Mouse (Mus musculus) myocyte (in vitro differentiated cells): ENCODE measurements around the gene Fgfbp3. TPM values are rescaled to one million over a fixed set of nuclear protein-coding genes. Genes with fewer than 3 reads are reported as not detected.
"Not testable (repeated sequence)": the region's sequence is repeated elsewhere in the genome, so short reads cannot be mapped to it uniquely, and the experiment has no call there.

Source experiments
- H3K27me3 ChIP-seq: one replicate; pipeline ENCODE4 v1.6.1; 2011; ENCODE audit not compliant: control insufficient read depth, insufficient read depth, insufficient read length
- H3K36me3 ChIP-seq: one replicate; pipeline ENCODE4 v1.6.1; 2011; ENCODE audit not compliant: control insufficient read depth, insufficient read depth
- H3K4me2 ChIP-seq: one replicate; pipeline ENCODE4 v1.6.1; 2011; ENCODE audit warnings: low read depth, control low read depth
- H3K4me3 ChIP-seq: one replicate; pipeline ENCODE4 v1.5.1; 2011; ENCODE audit warnings: mild to moderate bottlenecking, control low read depth, moderate library complexity
- H3K79me2 ChIP-seq: one replicate; pipeline ENCODE4 v1.6.1; 2011; ENCODE audit not compliant: control insufficient read depth, insufficient read depth
- H3ac ChIP-seq: one replicate; pipeline ENCODE4 v1.6.1; 2011; ENCODE audit not compliant: control insufficient read depth, insufficient read length
- CEBPB ChIP-seq: IDR thresholded peaks from 2 replicates; pipeline ENCODE4 v1.6.1; 2011; ENCODE audit warnings: mild to moderate bottlenecking, moderate library complexity; ENCODE audit not compliant: poor library complexity, insufficient read depth, severe bottlenecking
- E2F4 ChIP-seq: IDR thresholded peaks from one replicate; pipeline ENCODE4 v1.6.1; 2011; ENCODE audit warnings: mild to moderate bottlenecking, control low read depth, moderate library complexity; ENCODE audit not compliant: insufficient read depth
- MAX ChIP-seq: IDR thresholded peaks from one replicate; pipeline ENCODE4 v1.6.1; 2011; ENCODE audit warnings: low read depth, mild to moderate bottlenecking, control low read depth
- MYOD1 ChIP-seq, 3 experiments: IDR thresholded peaks; one replicate each; pipeline ENCODE4 v1.6.1; 2011; ENCODE audit warnings: control low read depth in 2 of 3, low read depth in 2 of 3, mild to moderate bottlenecking in 2 of 3, moderate library complexity in 1 of 3; ENCODE audit not compliant: insufficient read length in 2 of 3, control insufficient read depth in 1 of 3
- MYOG ChIP-seq, 3 experiments: IDR thresholded peaks; one replicate each; pipeline ENCODE4 v1.6.1; 2011; ENCODE audit warnings: control low read depth in 2 of 3, low read depth in 2 of 3, mild to moderate bottlenecking in 2 of 3; ENCODE audit not compliant: insufficient read length in 2 of 3, control insufficient read depth in 1 of 3, insufficient read depth in 1 of 3
- POLR2A ChIP-seq: IDR thresholded peaks from one replicate; pipeline ENCODE4 v1.6.1; 2011; ENCODE audit warnings: low read depth, mild to moderate bottlenecking, control low read depth, moderate library complexity; ENCODE audit not compliant: insufficient read length
- POLR2AphosphoS2 ChIP-seq: IDR thresholded peaks from one replicate; pipeline ENCODE4 v1.6.1; 2011; ENCODE audit warnings: low read depth, control low read depth; ENCODE audit not compliant: insufficient read length
- REST ChIP-seq: IDR thresholded peaks from one replicate; pipeline ENCODE4 v1.6.1; 2011; ENCODE audit warnings: mild to moderate bottlenecking, control low read depth, moderate library complexity; ENCODE audit not compliant: insufficient read depth, insufficient read length
- SRF ChIP-seq: IDR thresholded peaks from one replicate; pipeline ENCODE4 v1.6.1; 2011; ENCODE audit warnings: low read depth; ENCODE audit not compliant: control insufficient read depth, insufficient read length
- TCF12 ChIP-seq: IDR thresholded peaks from one replicate; pipeline ENCODE4 v1.6.1; 2011; ENCODE audit warnings: mild to moderate bottlenecking, control low read depth; ENCODE audit not compliant: poor library complexity, insufficient read depth, severe bottlenecking
- TCF3 ChIP-seq: IDR thresholded peaks from one replicate; pipeline ENCODE4 v1.6.1; 2011; ENCODE audit warnings: low read depth, control low read depth; ENCODE audit not compliant: insufficient read length
- USF1 ChIP-seq: IDR thresholded peaks from one replicate; pipeline ENCODE4 v1.6.1; 2011; ENCODE audit warnings: low read depth, mild to moderate bottlenecking, control low read depth, moderate library complexity
- polyA plus RNA-seq: library from polyadenylated mRNA; unstranded; fragments of >200 nt; fragmentation: generic; extraction: Trizol; gene quantifications from one replicate; pipeline ENCODE4 v1.2.1, GENCODE M21; 2012; ENCODE audit warnings: missing spikeins

Fgfbp3 gene
- 1.1 TPM for polyA plus RNA-seq

DNA sequence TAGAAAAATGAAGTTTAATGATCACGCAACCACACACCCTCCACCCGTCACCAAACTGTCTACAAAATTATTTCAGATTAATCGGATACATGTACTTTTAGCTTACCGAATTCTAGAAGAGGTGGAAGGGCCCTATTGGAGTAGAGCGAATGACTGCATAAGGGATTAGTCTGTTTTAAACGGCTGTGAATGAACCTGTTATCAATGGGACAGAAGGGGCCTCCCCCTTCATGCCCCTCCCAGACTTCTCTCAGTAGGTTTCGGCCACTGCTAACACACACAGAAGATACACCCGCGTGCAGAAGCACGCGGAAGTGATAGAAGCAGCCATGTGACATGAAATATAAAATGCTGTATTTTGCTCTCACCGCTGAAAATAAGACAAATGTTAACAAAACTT, at the start of gene Fgfbp3:
Gene Fgfbp3, minus strand, starts transcription at position 150 of the 400 bp plus-strand sequence.
- Histone ChIP-seq H3K27me3 (no peaks in the 10 kb centered on the region), H3K4me3 (peak within 1 kb of the TSS; percentile 37), H3ac (peak within 1 kb of the TSS; percentile 17), H3K4me2 (peak within 1 kb of the TSS; percentile 91), H3K36me3 (no peaks in the 10 kb centered on the region), H3K79me2 (no peaks in the 10 kb centered on the region)
- no peak for TF ChIP-seq USF1
- no peak for TF ChIP-seq SRF
- TF ChIP-seq CEBPB: no peak
- TF ChIP-seq MAX: no peak
- TF ChIP-seq MYOG (IDR thresholded peaks at IDR 0.05; ENCODE audit: control insufficient read depth in 1 of 3, insufficient read depth in 1 of 3, insufficient read length in 2 of 3, low read depth in 2 of 3): no peak
- TF ChIP-seq TCF3: no peak
- no peak for TF ChIP-seq MYOD1 (IDR thresholded peaks at IDR 0.05; ENCODE audit: control insufficient read depth in 1 of 3, insufficient read length in 2 of 3, low read depth in 2 of 3)
- no peak for TF ChIP-seq REST

DNA sequence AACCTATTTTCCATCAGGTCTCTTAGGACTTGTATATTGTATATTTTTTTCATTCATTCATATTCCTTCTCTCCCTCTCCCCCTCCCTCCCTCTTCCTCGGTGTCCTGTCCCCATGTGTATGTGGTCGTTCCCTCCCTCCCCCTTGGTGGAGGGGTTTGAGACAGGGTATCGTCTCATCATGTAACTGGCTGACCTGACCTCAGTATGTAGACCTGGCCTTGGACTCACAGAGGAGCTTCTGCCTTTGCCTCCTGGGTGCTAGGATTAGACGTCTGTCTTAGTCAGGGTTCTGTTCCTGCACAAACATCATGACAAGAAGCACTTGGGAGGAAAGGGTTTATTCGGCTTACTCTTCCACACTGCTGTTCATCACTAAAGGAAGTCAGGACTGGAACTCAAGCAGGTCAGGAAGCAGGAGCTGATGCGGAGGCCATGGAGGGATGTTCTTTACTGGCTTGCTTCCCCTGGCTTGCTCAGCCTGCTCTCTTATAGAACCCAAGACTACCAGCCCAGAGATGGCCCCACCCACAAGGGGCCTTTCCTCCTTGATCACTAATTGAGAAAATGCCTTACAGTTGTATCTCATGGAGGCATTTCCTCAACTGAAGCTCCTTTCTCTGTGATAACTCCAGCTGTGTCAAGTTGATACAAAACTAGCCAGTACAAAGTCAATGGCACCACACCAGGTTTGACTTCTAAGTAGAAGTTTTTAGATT, 43.3 kb upstream of the Fgfbp3 start:
- H3K36me3 ChIP-seq: peaks cover 47% of the 10 kb centered on the region
- not testable (repeated sequence) for H3K79me2 ChIP-seq, H3K4me3 ChIP-seq, H3ac ChIP-seq, H3K4me2 ChIP-seq, H3K27me3 ChIP-seq

DNA sequence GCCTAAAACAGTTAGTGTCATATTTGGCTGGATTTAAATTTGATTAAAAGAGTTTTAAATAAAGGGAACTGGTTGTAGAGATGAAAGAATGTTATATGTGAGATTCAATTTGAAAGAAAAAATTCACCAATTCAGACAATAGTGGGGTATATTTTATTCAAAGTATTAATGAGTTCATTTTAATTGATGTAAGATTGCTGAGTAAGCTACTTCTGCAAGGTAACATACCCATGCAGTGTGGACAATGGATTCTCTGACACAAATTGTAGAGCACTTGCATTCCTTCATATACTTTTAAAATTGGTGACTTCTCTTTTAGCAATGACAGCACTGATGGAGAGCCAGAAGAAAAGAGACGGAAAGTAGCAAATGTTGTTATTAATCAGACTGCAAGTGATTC, 41.9 kb upstream of the Fgfbp3 start:
- Histone ChIP-seq H3K36me3 (peaks cover 50% of the 10 kb centered on the region), H3K4me2 (no peak overlapping the region), H3ac (no peak overlapping the region), H3K4me3 (no peak overlapping the region), H3K79me2 (no peaks in the 10 kb centered on the region), H3K27me3 (no peaks in the 10 kb centered on the region)
- TF ChIP-seq E2F4 (no peak), REST (no peak), TCF3 (no peak), SRF (no peak), POLR2A (no peak), MAX (no peak), USF1 (no peak), CEBPB (no peak), MYOG (IDR thresholded peaks at IDR 0.05; ENCODE audit: control insufficient read depth in 1 of 3, insufficient read depth in 1 of 3, insufficient read length in 2 of 3, low read depth in 2 of 3) (no peak), POLR2AphosphoS2 (no peak), MYOD1 (IDR thresholded peaks at IDR 0.05; ENCODE audit: control insufficient read depth in 1 of 3, insufficient read length in 2 of 3, low read depth in 2 of 3) (no peak), TCF12 (no peak)

- no peak for TF ChIP-seq POLR2A
- TF ChIP-seq USF1: no peak
- TF ChIP-seq REST: no peak
- TF ChIP-seq SRF: no peak
- TF ChIP-seq TCF3: no peak
- no peak overlapping the region for H3K4me2 ChIP-seq
- H3K4me3 ChIP-seq: no peak overlapping the region
- H3ac ChIP-seq: no peak overlapping the region
- H3K36me3 ChIP-seq: peaks cover 38% of the 10 kb centered on the region
- peaks cover 22% of the 10 kb centered on the region for H3K79me2 ChIP-seq
- no peaks in the 10 kb centered on the region for H3K27me3 ChIP-seq
These were observed 38.9 kb upstream of the Fgfbp3 start for GRCm38 (mm10) chr19:36958331-36958730.

DNA sequence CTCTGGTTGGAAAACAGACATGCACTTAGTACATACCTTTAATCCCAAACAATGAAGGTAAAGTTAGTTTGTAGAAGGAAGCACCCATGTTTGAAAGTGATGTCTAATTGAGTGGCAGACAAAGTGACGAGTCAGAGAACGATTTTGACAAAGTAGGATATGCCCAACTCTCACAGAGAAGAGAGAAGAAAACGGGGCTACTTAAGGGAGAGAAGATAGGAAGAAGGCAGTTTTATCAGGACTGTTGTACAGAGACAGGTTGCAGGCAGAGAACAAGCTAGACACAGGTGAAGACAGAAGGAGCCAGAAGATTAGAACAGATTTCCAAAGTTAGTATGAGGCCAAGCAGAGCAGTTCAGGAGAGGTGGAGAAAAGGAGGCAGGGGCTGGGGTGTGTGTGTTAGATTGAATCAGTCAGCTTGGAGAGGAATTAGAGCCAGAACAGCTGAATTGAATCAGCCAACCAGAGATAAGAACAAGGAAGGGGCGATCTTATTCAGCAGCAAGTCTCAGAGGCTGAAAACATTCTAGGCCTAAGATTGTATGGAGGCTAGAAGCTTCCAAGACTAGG, 34.3 kb upstream of the Fgfbp3 start:
- Histone ChIP-seq H3K27me3 (no peaks in the 10 kb centered on the region), H3K36me3 (peaks cover 26% of the 10 kb centered on the region), H3K4me2 (no peak overlapping the region), H3K79me2 (peaks cover 60% of the 10 kb centered on the region), H3ac (no peak overlapping the region), H3K4me3 (no peak overlapping the region)
- no peak for TF ChIP-seq POLR2AphosphoS2
- no peak for TF ChIP-seq E2F4
- TF ChIP-seq TCF12: no peak
- TF ChIP-seq CEBPB: no peak
- TF ChIP-seq USF1: no peak
- no peak for TF ChIP-seq POLR2A
- no peak for TF ChIP-seq REST
- TF ChIP-seq MAX: no peak
- TF ChIP-seq SRF: no peak
- TF ChIP-seq MYOD1 (IDR thresholded peaks at IDR 0.05; ENCODE audit: control insufficient read depth in 1 of 3, insufficient read length in 2 of 3, low read depth in 2 of 3): no peak
- no peak for TF ChIP-seq TCF3
- no peak for TF ChIP-seq MYOG (IDR thresholded peaks at IDR 0.05; ENCODE audit: control insufficient read depth in 1 of 3, insufficient read depth in 1 of 3, insufficient read length in 2 of 3, low read depth in 2 of 3)
